Mouse (Mus musculus) cerebellum, adult 11-12 months (tissue): ENCODE measurements around the gene Tcaf3.

ENCODE experiments used
- DNase-seq: peaks from one replicate; pipeline ENCODE4 v3.0.0; 2022

The Tcaf3 gene

GRCm38 (mm10) chr6:42542036-42543031, 55.2 kb downstream of the Tcaf3 start:
- DNase-seq = no peak

DNA sequence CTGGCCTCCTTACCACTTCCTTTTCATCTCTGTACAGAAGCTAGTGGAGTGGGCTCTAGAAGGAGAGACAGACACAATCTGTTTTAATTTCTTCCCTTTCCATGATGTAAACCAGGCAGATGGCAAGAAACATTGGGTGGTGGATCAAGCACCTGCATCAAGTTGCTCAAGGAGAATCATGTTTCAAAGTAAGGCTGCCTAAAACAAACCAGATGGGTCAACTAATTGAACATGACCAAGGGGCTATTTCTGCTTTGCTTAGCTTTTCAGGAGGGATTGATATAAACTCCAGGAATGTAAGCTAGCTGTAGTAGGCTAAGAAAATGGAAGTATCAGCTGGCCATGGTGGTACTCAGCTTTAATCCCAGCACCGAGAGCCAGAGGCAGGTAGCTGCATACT, 56.8 kb downstream of the Tcaf3 start:
- DNase-seq = no peak

DNA sequence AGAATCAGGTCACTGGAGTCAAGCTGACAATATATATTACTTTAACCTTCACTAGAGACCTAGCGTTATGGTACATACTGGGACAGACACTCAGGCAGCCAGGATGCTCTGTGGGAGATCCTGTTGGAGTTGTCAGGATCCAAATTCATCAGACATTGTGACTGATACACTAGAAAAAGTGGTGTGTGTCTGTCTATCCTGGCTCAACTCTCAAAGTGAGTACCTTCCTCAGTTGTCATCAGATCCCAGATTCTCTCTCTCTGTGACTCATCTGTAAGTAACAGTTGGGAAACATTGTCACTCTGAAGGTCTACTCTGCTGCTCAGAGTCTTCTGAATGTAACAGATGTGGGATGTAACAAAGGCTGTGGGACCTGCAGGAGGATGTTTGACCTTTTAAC, 57.8 kb downstream of the Tcaf3 start:
- DNase-seq = no peak
